Mouse (Mus musculus) liver, embryonic 14.5 days (tissue): Measurements from ENCODE around the gene Tmem63c. TPM values are rescaled to one million over a fixed set of nuclear protein-coding genes. Genes with fewer than 3 reads are reported as not detected.

Experiments
- ATAC-seq: fragments of 200-750 bp; cut with Nextera tagmentation; 2 replicates; pipeline ENCODE4 v1.8.0; 2017; ENCODE audit warnings: moderate number of reproducible peaks, mild to moderate bottlenecking, moderate library complexity; ENCODE audit not compliant: insufficient read depth
- DNase-seq, 3 experiments: peaks; one replicate each; pipeline ENCODE4 v3.0.0-alpha.2; 2012 to 2013; ENCODE audit warnings: low read depth in 3 of 3, low spot score in 3 of 3
- H3K27ac ChIP-seq: fragments of 300-500 bp; sonication (generic); 2 replicates; pipeline ENCODE4 v1.5.1; 2014; ENCODE audit warnings: moderate library complexity, mild to moderate bottlenecking, control low read depth, inconsistent platforms
- H3K27me3 ChIP-seq: fragments of 300-500 bp; sonication (generic); 2 replicates; pipeline ENCODE4 v1.6.1; 2014; ENCODE audit warnings: mild to moderate bottlenecking, low read length, moderate library complexity; ENCODE audit not compliant: control insufficient read depth, insufficient read depth
- H3K36me3 ChIP-seq: fragments of 300-500 bp; sonication (generic); replicated peaks from 2 replicates; pipeline ENCODE4 v1.6.1; 2014; ENCODE audit warnings: low read depth; ENCODE audit not compliant: control insufficient read depth, insufficient read depth
- H3K4me1 ChIP-seq, 2 experiments: fragments of 200-500 bp in 1 of 2; fragments of 300-500 bp in 1 of 2; sonication (generic) in 1 of 2; replicated peaks; 2 replicates each; pipeline ENCODE4 v1.6.1; 2012 to 2014; ENCODE audit warnings: antibody characterized with exemption in 1 of 2, inconsistent platforms in 1 of 2, low read length in 1 of 2; ENCODE audit not compliant: control insufficient read depth in 2 of 2, insufficient read depth in 2 of 2
- H3K4me2 ChIP-seq: fragments of 300-500 bp; sonication (generic); 2 replicates; pipeline ENCODE4 v1.6.1; 2014; ENCODE audit warnings: low read depth, mild to moderate bottlenecking, control low read depth, moderate library complexity
- H3K4me3 ChIP-seq, 2 experiments: fragments of 200-500 bp in 1 of 2; fragments of 300-500 bp in 1 of 2; sonication (generic) in 1 of 2; 2 replicates each; pipeline ENCODE4 v1.5.1; 2012 to 2014; ENCODE audit warnings: low read depth in 2 of 2, low read length in 2 of 2, mild to moderate bottlenecking in 2 of 2, control low read depth in 1 of 2, inconsistent platforms in 1 of 2, moderate library complexity in 1 of 2; ENCODE audit not compliant: insufficient read depth in 1 of 2
- H3K9ac ChIP-seq: fragments of 300-500 bp; sonication (generic); replicated peaks from 2 replicates; pipeline ENCODE4 v1.6.1; 2014; ENCODE audit warnings: mild to moderate bottlenecking, control low read depth, moderate library complexity
- H3K9me3 ChIP-seq: fragments of 300-500 bp; sonication (generic); 2 replicates; pipeline ENCODE4 v1.6.1; 2016; ENCODE audit warnings: low read length, mixed read lengths; ENCODE audit not compliant: control insufficient read depth
- CTCF ChIP-seq: IDR thresholded peaks from 2 replicates; pipeline ENCODE4 v1.5.1; 2016; ENCODE audit warnings: antibody characterized with exemption, low read depth, control low read depth
- EP300 ChIP-seq: IDR thresholded peaks from 2 replicates; pipeline ENCODE4 v1.6.1; 2016; ENCODE audit warnings: antibody characterized with exemption, low read depth
- WGBS: fragments of 180-500 bp; shearing (Covaris S2); extraction: QIAGEN DNeasy Blood & Tissue Kit; methylation state at CpG from one replicate; pipeline ENCODE4 v1.1.7; 2014; ENCODE audit not compliant: insufficient replicate concordance; 5-methylcytosine and 5-hydroxymethylcytosine counted together
- polyA plus RNA-seq, 2 experiments: library from polyadenylated mRNA; depleted of rRNA in 1 of 2; stranded (reverse) in 1 of 2; unstranded in 1 of 2; fragments of >200 nt; fragmentation: Nextera tagmentation in 1 of 2; extraction: Ambion mirVana in 1 of 2; gene quantifications; 2 replicates each; pipeline versions ENCODE4 v1.2.1 to v1.2.3; 2012 to 2014

The Tmem63c gene
- polyA plus RNA-seq (2012; rRNA removed) (0.02 TPM in 1 of 2 replicates, not detected in the other), polyA plus RNA-seq (2014; fragmentation: Nextera tagmentation; extraction: Ambion mirVana) (not detected in 2 replicates)

DNA sequence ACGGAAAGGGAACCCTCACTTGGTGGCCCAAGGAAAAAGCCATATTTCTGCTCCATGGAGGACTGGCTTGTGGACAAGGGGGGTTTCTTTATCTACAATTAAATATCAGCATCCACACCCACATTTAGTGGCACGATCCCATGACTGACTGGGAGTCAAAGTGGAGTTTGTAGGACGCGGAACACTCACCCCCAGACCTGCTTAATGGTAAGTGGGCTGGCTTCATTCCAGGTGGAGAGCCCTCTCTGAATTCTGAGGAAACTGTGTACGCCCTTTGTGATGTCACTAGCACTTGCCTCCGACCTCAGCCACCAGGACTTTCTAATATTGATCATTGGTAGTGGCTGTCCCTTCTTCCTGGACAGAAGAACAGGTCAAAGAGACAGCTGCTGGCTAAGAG lies at the start of gene Tmem63c:
Tmem63c (plus strand) TSS at position 301 of the 400 bp plus-strand sequence.
- Histone ChIP-seq H3K27me3 (no peaks in the 10 kb centered on the region; the same call in 1 of the 2 replicates), H3K36me3 (no peaks in the 10 kb centered on the region), H3K27ac (no peak within 1 kb of the TSS), H3K4me2 (no peak within 1 kb of the TSS), H3K9ac (no peak within 1 kb of the TSS), H3K4me3 (no peak within 1 kb of the TSS), H3K4me1 (no peaks in the 10 kb centered on the region), H3K9me3 (no peaks in the 10 kb centered on the region)
- WGBS = 51% methylated on average over 6 of the region's 6 CpGs
- no peak for TF ChIP-seq EP300
- no peak for TF ChIP-seq CTCF
- ATAC-seq (no peak), DNase-seq (no peak)

DNA sequence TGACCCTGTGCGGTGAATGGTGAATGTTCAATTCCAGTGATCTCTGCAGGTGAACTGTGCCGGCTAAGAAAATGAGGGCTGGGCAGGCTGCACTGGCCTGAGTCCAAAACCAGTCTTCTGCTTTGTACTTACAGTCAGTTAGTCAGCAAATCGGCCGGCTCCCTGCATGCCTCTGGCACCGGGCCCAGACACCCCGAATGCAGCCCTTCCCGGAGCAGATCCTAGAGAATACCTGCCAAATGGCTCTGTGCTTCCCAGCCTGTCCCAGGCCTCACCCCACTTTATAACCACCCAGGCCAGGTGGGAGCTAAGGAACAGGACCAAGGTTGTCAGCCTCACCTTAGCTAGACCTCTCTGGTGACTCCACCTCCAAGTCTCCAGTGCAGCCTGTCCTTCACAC lies 47.9 kb upstream of the Tmem63c start:
- Histone ChIP-seq H3K27ac (no peak overlapping the region), H3K4me1 (peaks cover 16 to 20% of the 10 kb centered on the region in 2 experiments), H3K27me3 (peaks cover 9% of the 10 kb centered on the region; the same call in 1 of the 2 replicates), H3K4me3 (no peak overlapping the region), H3K36me3 (no peaks in the 10 kb centered on the region), H3K4me2 (no peak overlapping the region), H3K9ac (no peak overlapping the region), H3K9me3 (no peaks in the 10 kb centered on the region)
- TF ChIP-seq CTCF (no peak), EP300 (no peak)
- ATAC-seq (no peak), DNase-seq (no peak)
- WGBS = 53% methylated on average over 7 of the region's 7 CpGs

GRCm38 (mm10) chr12:86973706-86974105 lies 47.4 kb upstream of the Tmem63c start:
- H3K4me2 ChIP-seq = no peak overlapping the region
- no peak for TF ChIP-seq CTCF
- TF ChIP-seq EP300 = no peak
- H3K36me3 ChIP-seq = no peaks in the 10 kb centered on the region
- ATAC-seq (no peak), DNase-seq (no peak)
- H3K4me1 ChIP-seq = peaks cover 12 to 15% of the 10 kb centered on the region in 2 experiments
- no peak overlapping the region for H3K9ac ChIP-seq
- no peak overlapping the region for H3K4me3 ChIP-seq
- 53% methylated on average over 8 of the region's 8 CpGs for WGBS
- H3K27ac ChIP-seq = no peak overlapping the region
- no peaks in the 10 kb centered on the region for H3K9me3 ChIP-seq
- peaks cover 9% of the 10 kb centered on the region; the same call in 1 of the 2 replicates for H3K27me3 ChIP-seq

DNA sequence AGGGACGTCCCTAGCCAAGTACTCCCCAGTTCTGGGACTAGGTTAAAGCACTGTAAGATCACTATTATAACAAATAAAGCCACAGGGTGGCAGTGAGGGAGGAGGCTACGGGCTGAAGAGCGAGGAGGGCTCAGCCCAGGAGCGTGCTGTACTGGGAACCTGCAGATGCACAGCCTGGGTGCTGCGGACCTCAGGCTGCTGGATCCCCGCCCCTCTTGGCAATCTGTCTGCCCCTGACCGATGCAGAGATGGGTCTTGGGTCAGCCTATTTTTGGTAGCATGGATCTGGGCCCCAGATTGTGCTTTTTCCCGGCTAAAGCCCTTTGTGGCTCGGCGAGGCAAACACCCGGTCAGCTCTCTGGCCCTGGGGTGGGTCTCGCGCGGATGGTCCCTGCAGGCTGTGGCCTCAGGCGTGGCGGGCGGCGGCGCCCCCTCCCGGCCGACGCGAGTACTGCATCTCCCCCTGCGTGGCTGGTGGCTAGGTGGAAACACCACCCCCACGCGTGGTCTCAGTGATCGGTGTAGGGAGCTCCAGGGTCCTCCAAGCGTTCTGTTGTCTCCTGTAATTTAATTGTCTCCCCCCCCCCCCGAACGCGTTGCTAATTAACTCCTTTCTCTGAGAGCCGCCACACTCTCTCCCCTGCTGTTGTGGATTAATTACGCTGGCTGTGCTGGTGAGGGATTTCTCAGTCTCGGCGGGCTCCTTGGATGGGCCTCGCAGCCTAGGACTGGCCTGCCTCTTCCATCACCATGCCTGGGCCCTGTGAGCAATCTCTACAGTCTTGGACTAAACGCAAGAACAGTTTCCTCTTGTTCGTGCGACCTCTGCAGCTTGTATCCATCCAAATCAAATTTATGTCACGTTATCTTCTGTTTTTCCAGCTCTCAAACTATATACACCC lies 46.5 kb upstream of the Tmem63c start:
- Histone ChIP-seq H3K27me3 (peaks cover 9% of the 10 kb centered on the region; the same call in 1 of the 2 replicates), H3K4me3 (peak overlapping the region in 1 of 2 experiments; percentile 28; a peak in 2 of 4 replicates), H3K27ac (no peak overlapping the region), H3K4me2 (peak overlapping the region; percentile 60), H3K36me3 (no peaks in the 10 kb centered on the region), H3K9me3 (no peaks in the 10 kb centered on the region), H3K9ac (no peak overlapping the region; the same call in 1 of the 2 replicates), H3K4me1 (peaks cover 6% of the 10 kb centered on the region in 2 experiments)
- no peak for DNase-seq
- 13% methylated on average over 40 of the region's 40 CpGs for WGBS
- peak; percentile 50; the same call in 1 of the 2 replicates for ATAC-seq
- TF ChIP-seq EP300 (no peak), CTCF (peak; percentile 90)

DNA sequence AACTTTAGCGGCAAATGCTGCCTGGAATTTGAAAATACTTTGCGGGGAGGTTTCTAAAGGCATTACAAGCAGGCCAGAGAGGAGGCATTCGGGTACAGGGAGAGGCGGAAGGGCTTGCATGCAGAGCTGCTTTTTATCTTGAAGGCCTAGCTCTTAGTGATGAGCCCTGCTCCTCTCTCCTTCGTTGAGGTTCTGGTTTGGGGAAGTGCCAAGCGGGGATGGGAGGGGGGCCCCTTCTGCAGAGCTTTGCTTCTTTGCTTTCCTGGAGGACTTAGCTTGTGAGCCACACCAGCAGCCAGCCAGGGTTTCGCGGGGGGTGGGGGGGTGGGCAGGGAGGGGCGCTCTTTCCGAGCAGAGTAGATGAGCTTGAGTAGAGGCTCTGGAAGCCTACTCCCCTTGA lies 45.4 kb upstream of the Tmem63c start:
- Histone ChIP-seq H3K36me3 (no peaks in the 10 kb centered on the region), H3K27me3 (peaks cover 9% of the 10 kb centered on the region; the same call in 1 of the 2 replicates), H3K4me3 (no peak overlapping the region), H3K27ac (no peak overlapping the region), H3K4me2 (no peak overlapping the region), H3K4me1 (no peaks in the 10 kb centered on the region; a peak in 1 of 4 replicates), H3K9ac (no peak overlapping the region), H3K9me3 (no peaks in the 10 kb centered on the region)
- ATAC-seq (no peak), DNase-seq (no peak)
- TF ChIP-seq EP300 (no peak), CTCF (no peak)
- 38% methylated on average over 10 of the region's 10 CpGs for WGBS
